In the genomic region with DNA sequence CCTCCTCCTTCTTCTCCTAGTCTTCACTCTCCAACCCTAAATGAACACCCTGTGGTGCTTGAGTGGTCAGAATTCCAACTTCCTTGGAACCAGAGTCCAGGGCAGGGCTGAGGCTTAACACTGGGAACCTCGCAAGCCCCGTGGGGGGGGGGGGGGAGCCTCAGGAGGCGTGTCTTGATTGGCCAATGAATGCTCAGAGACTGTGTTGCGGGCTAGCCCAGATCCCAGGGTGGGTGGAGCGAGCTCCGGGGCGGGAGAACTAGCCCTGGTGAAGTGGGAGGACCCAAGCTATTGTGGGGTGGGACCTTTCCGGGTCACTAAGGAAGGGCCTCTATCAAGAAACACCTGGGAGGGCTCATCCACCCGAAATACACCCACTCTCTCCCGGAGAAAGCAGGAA, we compare ENCODE assay signal across 15 mouse cellular contexts. TPM values are rescaled to one million over a fixed set of nuclear protein-coding genes. Genes with fewer than 3 reads are reported as not detected.
DNase-seq lines count a peak whose midpoint lies in the region; ATAC-seq and TF ChIP-seq lines count a peak whose summit lies in the region.
"Had no signal": no experiment of that assay in that cellular context is flagged by ENCODE, and none has a peak within 500 bp of the region (broad histone marks: within the 10 kb centered on the region; RNA-seq: fewer than 3 reads in every experiment).

No protein-coding gene starts in this region.

- no peak overlapping the region for H3K9ac ChIP-seq in ES-Bruce4 (ENCODE audit: low read depth, poor library complexity, severe bottlenecking)
- H3K9ac ChIP-seq in liver, postnatal 0 days (replicated peaks): no peak overlapping the region
- H3K9ac ChIP-seq: embryonic facial prominence, embryonic 12.5 days; limb, embryonic 12.5 days; neural tube, embryonic 13.5 days had no signal

- no peak for TF ChIP-seq CTCF in ES-Bruce4 (IDR thresholded peaks at IDR 0.05; ENCODE audit: low read depth, low read length)
- TF ChIP-seq CTCF in liver, postnatal 0 days (IDR thresholded peaks at IDR 0.05; ENCODE audit: low read depth): no peak

- H3K36me3 ChIP-seq in ES-Bruce4 (ENCODE audit: control insufficient read depth, insufficient read depth, low read length, poor library complexity, severe bottlenecking): no peaks in the 10 kb centered on the region
- H3K36me3 ChIP-seq in liver, postnatal 0 days (replicated peaks; ENCODE audit: insufficient read depth, low read length): no peaks in the 10 kb centered on the region
- H3K36me3 ChIP-seq: embryonic facial prominence, embryonic 12.5 days; limb, embryonic 12.5 days; neural tube, embryonic 13.5 days had no signal

- H3K9me3 ChIP-seq in ES-Bruce4 (replicated peaks; ENCODE audit: control insufficient read depth, insufficient read depth, low read length, poor library complexity, severe bottlenecking): no peaks in the 10 kb centered on the region
- no peaks in the 10 kb centered on the region for H3K9me3 ChIP-seq in liver, postnatal 0 days (ENCODE audit: low read length)
- H3K9me3 ChIP-seq: embryonic facial prominence, embryonic 12.5 days; limb, embryonic 12.5 days; neural tube, embryonic 13.5 days had no signal

- peak overlapping the region; percentile 50 for H3K4me2 ChIP-seq in liver, postnatal 0 days (ENCODE audit: low read depth, low read length)
- H3K4me2 ChIP-seq: embryonic facial prominence, embryonic 12.5 days; limb, embryonic 12.5 days; neural tube, embryonic 13.5 days had no signal

- H3K27ac ChIP-seq in ES-Bruce4 (ENCODE audit: insufficient read depth, low read length): no peak overlapping the region
- H3K27ac ChIP-seq in liver, postnatal 0 days (ENCODE audit: low read depth): peak overlapping the region; percentile 67
- H3K27ac ChIP-seq: embryonic facial prominence, embryonic 12.5 days; limb, embryonic 12.5 days; neural tube, embryonic 13.5 days had no signal

- no peaks in the 10 kb centered on the region for H3K4me1 ChIP-seq in ES-Bruce4 (ENCODE audit: control insufficient read depth, insufficient read depth, low read length)
- H3K4me1 ChIP-seq in liver, postnatal 0 days (ENCODE audit: insufficient read depth): peaks cover 22% of the 10 kb centered on the region
- H3K4me1 ChIP-seq: embryonic facial prominence, embryonic 12.5 days; neural tube, embryonic 13.5 days had no signal

- 37% methylated on average over 10 of the region's 10 CpGs for WGBS in liver, postnatal 0 days (ENCODE audit: insufficient replicate concordance)

- peak; percentile 27; the same call in 1 of the 2 replicates for ATAC-seq in common myeloid progenitor, adult 5-6 weeks (replicated peaks; ENCODE audit: low read depth, poor library complexity, severe bottlenecking)
- ATAC-seq in liver, postnatal 0 days: peak; percentile 48
- ATAC-seq: forebrain, embryonic 14.5 days; inflammation-experienced regulatory T-cells, adult 6 months had no signal

- no peaks in the 10 kb centered on the region for H3K27me3 ChIP-seq in ES-Bruce4 (ENCODE audit: control insufficient read depth, insufficient read depth, low read length, poor library complexity, severe bottlenecking)
- H3K27me3 ChIP-seq in liver, postnatal 0 days (ENCODE audit: insufficient read depth, low read length): no peaks in the 10 kb centered on the region
- H3K27me3 ChIP-seq: limb, embryonic 12.5 days; neural tube, embryonic 13.5 days had no signal

- peak; percentile 63 for DNase-seq in kidney, postnatal 10 days
- peak; percentile 61 for DNase-seq in liver, postnatal 0 days
- DNase-seq in left cerebral cortex, adult 9 months (ENCODE audit: low spot score in 2 of 2): no peak
- no peak for DNase-seq in gastrocnemius, postnatal 4 days (ENCODE audit: low spot score in 2 of 2)
- DNase-seq in frontal cortex, adult 2 months (ENCODE audit: extremely low spot score in 1 of 2, low spot score in 1 of 2): no peak
- DNase-seq: cerebellum, adult 9-10 months; heart, adult 11 months had no signal

- H3K4me3 ChIP-seq in ES-Bruce4 (ENCODE audit: low read depth, low read length): peak overlapping the region; percentile 52; the same call in 1 of the 2 replicates
- no peak overlapping the region for H3K4me3 ChIP-seq in liver, postnatal 0 days (ENCODE audit: low read depth, low read length)
- H3K4me3 ChIP-seq: embryonic facial prominence, embryonic 12.5 days; limb, embryonic 12.5 days; neural tube, embryonic 13.5 days had no signal

- no peak for TF ChIP-seq POLR2A in ES-Bruce4 (IDR thresholded peaks at IDR 0.05; ENCODE audit: insufficient read depth, low read length)

- no peak for TF ChIP-seq EP300 in ES-Bruce4 (IDR thresholded peaks at IDR 0.05; ENCODE audit: insufficient read depth, low read depth, low read length)
- no peak for TF ChIP-seq EP300 in liver, postnatal 0 days (IDR thresholded peaks at IDR 0.05; ENCODE audit: low read depth)

RNA-seq across cellular contexts. Expression of a gene that starts 1.3 kb away (rescaled TPM):
- polyA plus RNA-seq in ES-Bruce4 (2011; ENCODE audit: insufficient read depth, insufficient read length, low read depth, missing spikeins): 4.5 and 5.0 TPM in 2 replicates
- total RNA-seq in common myeloid progenitor, adult 5-6 weeks (2017): 2.6 TPM in 1 of 2 replicates, not detected in the other
- 18.6 and 20.4 TPM in 2 replicates for polyA plus RNA-seq in liver, postnatal 0 days (2015; fragmentation: Nextera tagmentation; extraction: Ambion mirVana)
- under 1 TPM; 0.44 to 0.86 TPM for total RNA-seq in gastrocnemius, postnatal 4 days (2021)
- polyA plus RNA-seq in frontal cortex, adult 2 months (2012; rRNA removed): 0.74 and 1.1 TPM in 2 replicates

RNA-seq across cellular contexts. Expression of a gene that starts 14.0 kb away (rescaled TPM):
- 23.4 and 24.2 TPM in 2 replicates for polyA plus RNA-seq in ES-Bruce4 (2011; ENCODE audit: insufficient read depth, insufficient read length, low read depth, missing spikeins)
- total RNA-seq in common myeloid progenitor, adult 5-6 weeks (2017): 1.6 and 2.6 TPM in 2 replicates
- 36.4 and 52.4 TPM in 2 replicates for polyA plus RNA-seq in liver, postnatal 0 days (2015; fragmentation: Nextera tagmentation; extraction: Ambion mirVana)
- total RNA-seq in gastrocnemius, postnatal 4 days (2021): 1,000 to 10,000 TPM; 1,832 to 1,854 TPM
- 9.1 and 10.3 TPM in 2 replicates for polyA plus RNA-seq in frontal cortex, adult 2 months (2012; rRNA removed)

RNA-seq across cellular contexts. Expression of a gene that starts 28.1 kb away (rescaled TPM):
- polyA plus RNA-seq in ES-Bruce4 (2011; ENCODE audit: insufficient read depth, insufficient read length, low read depth, missing spikeins): 43.1 and 44.9 TPM in 2 replicates
- 2.6 and 3.2 TPM in 2 replicates for total RNA-seq in common myeloid progenitor, adult 5-6 weeks (2017)
- polyA plus RNA-seq in liver, postnatal 0 days (2015; fragmentation: Nextera tagmentation; extraction: Ambion mirVana): 10.5 and 10.8 TPM in 2 replicates
- total RNA-seq in gastrocnemius, postnatal 4 days (2021): not detected
- polyA plus RNA-seq in frontal cortex, adult 2 months (2012; rRNA removed): 0.86 and 1.3 TPM in 2 replicates
- total RNA-seq: heart, postnatal 25 days had no signal
- polyA plus RNA-seq: inflammation-experienced regulatory T-cells, adult 6 months had no signal

Comparison
In these comparisons a context has a peak if more than half of its experiments do, and no peak if none do; other contexts are left out.
1. DNase-seq: peak in kidney, postnatal 10 days (single experiment) and liver, postnatal 0 days (single experiment); none in left cerebral cortex, adult 9 months (0 of 2), gastrocnemius, postnatal 4 days (0 of 2) and frontal cortex, adult 2 months (0 of 2).